Mouse (Mus musculus) heart, adult 2 months (tissue): ENCODE measurements at regions not wholly inside any gene's neighbourhood (a gene's known extent, or its start where the extent isn't known, plus 50 kb on each side); places are given as distances from the start of the nearest gene placed in this dataset.
A peak's percentile ranks its signal among the peaks of the same experiment; 100 is the strongest.

Experiments
- DNase-seq, 2 experiments: peaks; one replicate each; pipeline ENCODE4 v3.0.0; 2021
- H3K27ac ChIP-seq: fragments of 200-600 bp; 2 replicates; pipeline ENCODE4 v1.8.1; 2022
- H3K27me3 ChIP-seq: fragments of 200-500 bp; 2 replicates; pipeline ENCODE4 v1.6.1; 2012; ENCODE audit warnings: mild to moderate bottlenecking, low read length, inconsistent platforms, mixed read lengths; ENCODE audit not compliant: control insufficient read depth, insufficient read depth
- H3K36me3 ChIP-seq: fragments of 200-500 bp; 2 replicates; pipeline ENCODE4 v1.6.1; 2012; ENCODE audit warnings: low read length, inconsistent platforms; ENCODE audit not compliant: control insufficient read depth, insufficient read depth
- H3K4me1 ChIP-seq: fragments of 200-500 bp; 2 replicates; pipeline ENCODE4 v1.6.1; 2011; ENCODE audit warnings: low read length; ENCODE audit not compliant: control insufficient read depth, insufficient read depth
- H3K4me3 ChIP-seq: fragments of 200-600 bp; 2 replicates; pipeline ENCODE4 v1.8.1; 2022
- H3K79me2 ChIP-seq: fragments of 200-500 bp; replicated peaks from 2 replicates; pipeline ENCODE4 v1.6.1; 2012; ENCODE audit warnings: mild to moderate bottlenecking, inconsistent platforms, low read length, moderate library complexity, mixed read lengths; ENCODE audit not compliant: control insufficient read depth, insufficient read depth
- H3K9ac ChIP-seq: fragments of 200-500 bp; 2 replicates; pipeline ENCODE4 v1.6.1; 2012; ENCODE audit warnings: low read depth, mild to moderate bottlenecking, control low read depth, inconsistent platforms, low read length, mixed read lengths
- CTCF ChIP-seq: fragments of 200-600 bp; IDR thresholded peaks from 2 replicates; pipeline ENCODE4 v1.8.1; 2022; ENCODE audit warnings: antibody characterized with exemption, mild to moderate bottlenecking, moderate library complexity
- EP300 ChIP-seq: fragments of 200-500 bp; IDR thresholded peaks from 2 replicates; pipeline ENCODE4 v1.6.1; 2011; ENCODE audit warnings: low read depth, low read length, control low read depth; ENCODE audit not compliant: insufficient read depth
- POLR2A ChIP-seq: fragments of 200-500 bp; IDR thresholded peaks from 2 replicates; pipeline ENCODE4 v1.6.1; 2011; ENCODE audit warnings: mild to moderate bottlenecking, low read depth, low read length, control low read depth; ENCODE audit not compliant: insufficient read depth
- WGBS: fragments of 180-500 bp; shearing (Covaris S2); methylation state at CpG from one replicate; pipeline ENCODE4 v1.1.7; 2018; 5-methylcytosine and 5-hydroxymethylcytosine counted together
- intact Hi-C: fragments of 180-260 bp; cut with DNase I; formaldehyde crosslinking; loops from one replicate; pipeline ENCODE4 v1.15.1; 2025

DNA sequence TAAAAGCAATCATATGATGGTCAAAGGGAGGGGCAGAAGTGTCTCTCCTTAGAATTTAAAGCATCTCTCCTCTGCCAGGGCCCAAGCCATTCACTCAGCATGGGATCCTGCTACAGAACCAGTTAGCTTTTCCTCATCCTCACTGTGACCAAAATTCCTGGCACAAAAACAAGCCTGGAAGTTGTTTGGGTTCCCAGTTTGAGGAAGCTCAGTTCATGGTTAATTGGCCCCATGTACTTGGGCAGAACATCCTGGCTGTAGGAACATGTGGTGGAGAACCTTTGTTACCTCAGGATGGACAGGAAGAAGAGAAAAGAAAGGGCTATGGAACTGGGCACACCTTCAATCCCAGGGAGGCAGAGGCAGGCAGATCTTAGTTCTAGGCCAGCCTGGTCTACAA is 52.4 kb upstream of the Mfge8 start:
- H3K27me3 ChIP-seq = no peaks in the 10 kb centered on the region
- intact Hi-C loops = no loop called here
- H3K4me1 ChIP-seq = peaks cover 15% of the 10 kb centered on the region
- no peaks in the 10 kb centered on the region for H3K79me2 ChIP-seq
- no peaks in the 10 kb centered on the region for H3K36me3 ChIP-seq
- no peak for TF ChIP-seq POLR2A
- TF ChIP-seq EP300 = no peak
- no peak for TF ChIP-seq CTCF
- DNase-seq = no peak
- H3K4me3 ChIP-seq = no peak overlapping the region
- no peak overlapping the region for H3K9ac ChIP-seq
- no peak overlapping the region; the same call in 1 of the 2 replicates for H3K27ac ChIP-seq

DNA sequence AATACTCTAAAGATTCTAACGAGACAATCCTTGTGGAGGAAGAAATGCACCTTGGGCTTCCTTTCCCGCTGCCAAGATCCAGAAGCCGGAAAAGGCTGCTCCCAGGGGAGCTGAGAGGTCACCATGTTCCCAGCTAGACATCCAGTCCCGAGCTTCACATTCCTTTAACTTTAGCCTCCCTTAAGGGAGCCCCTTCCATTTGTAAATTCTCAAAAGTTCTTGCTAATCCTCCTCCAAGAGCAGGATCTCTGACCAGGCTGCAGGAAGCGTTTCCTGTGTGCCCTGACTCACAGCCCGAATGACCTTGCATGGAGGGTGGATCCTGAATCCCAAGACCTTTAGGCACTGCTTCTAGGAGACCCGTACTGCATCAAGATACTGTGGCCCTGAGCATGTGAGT is 53.5 kb upstream of the Mfge8 start:
- peaks cover 15% of the 10 kb centered on the region for H3K4me1 ChIP-seq
- TF ChIP-seq CTCF = no peak
- TF ChIP-seq EP300 = no peak
- no peak for TF ChIP-seq POLR2A
- peak overlapping the region; percentile 72 for H3K27ac ChIP-seq
- no peaks in the 10 kb centered on the region for H3K27me3 ChIP-seq
- WGBS = 27% methylated on average over 7 of the region's 7 CpGs
- H3K9ac ChIP-seq = no peak overlapping the region
- H3K36me3 ChIP-seq = no peaks in the 10 kb centered on the region
- peak; percentile 61 to 76 for DNase-seq
- H3K79me2 ChIP-seq = no peaks in the 10 kb centered on the region
- intact Hi-C loops = no loop called here
- no peak overlapping the region for H3K4me3 ChIP-seq

DNA sequence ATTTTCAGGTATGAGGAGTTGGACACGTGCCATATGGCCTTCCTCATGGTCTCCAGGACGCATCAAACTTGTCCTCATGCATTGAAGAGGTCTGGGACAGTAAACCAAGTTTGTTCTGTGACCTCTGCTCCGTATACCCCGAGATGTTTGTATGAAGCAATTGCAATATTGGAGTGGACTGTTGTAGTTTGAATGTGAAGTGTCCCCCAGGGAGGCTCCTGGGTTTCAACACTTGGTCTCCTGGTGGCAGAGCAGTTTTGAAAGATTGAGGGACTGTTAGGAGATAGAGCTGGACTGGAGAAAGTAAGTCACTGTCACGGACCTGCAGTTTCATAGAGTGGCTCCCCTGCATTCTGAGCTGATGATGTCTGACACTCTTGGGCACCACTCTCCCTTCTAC is 54.6 kb upstream of the Mfge8 start:
- Histone ChIP-seq H3K27ac (peak overlapping the region; percentile 72), H3K4me1 (peaks cover 15% of the 10 kb centered on the region), H3K79me2 (no peaks in the 10 kb centered on the region), H3K36me3 (no peaks in the 10 kb centered on the region), H3K27me3 (no peaks in the 10 kb centered on the region), H3K9ac (no peak overlapping the region), H3K4me3 (no peak overlapping the region)
- 84% methylated on average over 5 of the region's 5 CpGs for WGBS
- TF ChIP-seq POLR2A (no peak), CTCF (no peak), EP300 (no peak)
- no peak for DNase-seq
- intact Hi-C loops = no loop called here

DNA sequence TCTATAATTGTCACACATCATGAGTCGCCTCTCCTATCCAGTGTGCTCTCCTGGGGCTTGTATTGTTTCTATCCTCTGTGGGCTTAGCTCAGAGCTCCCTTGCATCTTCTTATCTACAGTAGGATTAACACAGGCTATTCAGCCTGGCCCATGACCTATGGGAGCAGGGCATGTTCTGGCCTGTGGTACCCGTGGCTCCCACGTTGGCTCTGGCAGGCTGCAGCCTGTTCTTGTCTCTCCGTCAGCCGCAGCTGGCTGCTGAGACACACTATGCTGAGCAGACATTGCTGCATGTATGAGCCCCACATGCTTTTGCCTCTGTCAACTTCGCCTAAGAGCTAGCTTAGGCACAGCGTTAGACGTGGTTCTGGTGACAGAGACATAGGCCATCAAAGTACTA is 58.3 kb upstream of the Mfge8 start:
- H3K27me3 ChIP-seq = no peaks in the 10 kb centered on the region
- H3K27ac ChIP-seq = no peak overlapping the region
- intact Hi-C loops = no loop called here
- H3K9ac ChIP-seq = no peak overlapping the region
- no peaks in the 10 kb centered on the region for H3K79me2 ChIP-seq
- WGBS = 61% methylated on average over 8 of the region's 8 CpGs
- no peak for DNase-seq
- H3K36me3 ChIP-seq = no peaks in the 10 kb centered on the region
- peaks cover 10% of the 10 kb centered on the region for H3K4me1 ChIP-seq
- TF ChIP-seq EP300 (no peak), CTCF (no peak), POLR2A (no peak)
- H3K4me3 ChIP-seq = no peak overlapping the region

DNA sequence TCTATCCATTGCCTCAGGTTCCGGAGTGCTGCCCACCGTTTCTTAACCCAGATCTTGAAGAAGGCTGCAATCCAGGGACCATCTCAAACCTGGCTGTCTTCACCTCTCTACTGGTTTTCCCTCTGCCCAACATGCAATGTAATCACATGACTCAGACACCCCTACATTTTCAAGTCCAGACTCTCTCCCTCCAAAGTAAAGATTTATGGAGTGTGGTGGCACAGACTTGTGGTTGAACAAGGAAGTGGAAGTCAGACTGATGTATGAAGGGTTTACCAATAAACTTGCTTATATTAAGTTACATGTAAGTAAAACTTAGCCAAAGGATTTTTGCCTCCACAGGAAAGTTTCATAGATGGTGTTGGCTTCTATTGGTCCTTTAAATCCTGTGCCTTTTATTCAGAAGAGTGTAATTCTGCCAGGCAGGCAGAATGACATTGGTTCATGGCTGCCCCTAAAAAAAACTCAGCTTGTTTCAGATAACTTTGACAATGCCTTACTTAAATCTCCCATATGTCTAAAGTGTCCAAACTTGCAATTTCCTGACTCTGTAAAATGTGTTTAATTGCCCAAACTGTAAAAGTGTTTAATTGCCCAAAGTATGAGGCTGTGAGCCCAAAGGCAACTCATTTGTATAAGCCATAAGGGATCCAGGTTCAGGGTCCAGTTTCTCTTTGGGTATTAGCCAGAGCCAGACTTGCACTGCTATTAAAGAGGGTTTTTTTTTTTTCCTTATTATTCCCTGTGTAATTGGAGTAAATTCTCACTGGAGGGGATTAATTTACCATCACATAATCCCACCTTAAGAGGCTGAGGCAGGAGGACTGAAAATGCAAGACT is 61.7 kb upstream of the Mfge8 start:
- DNase-seq = no peak
- no peaks in the 10 kb centered on the region for H3K36me3 ChIP-seq
- H3K9ac ChIP-seq = no peak overlapping the region
- TF ChIP-seq POLR2A (no peak), CTCF (peak; percentile 16; the same call in 1 of the 2 replicates)
- H3K27ac ChIP-seq = no peak overlapping the region
- intact Hi-C loops = no loop called here
- no peaks in the 10 kb centered on the region; the same call in 1 of the 2 replicates for H3K4me1 ChIP-seq
- WGBS = 94% methylated on average over 2 of the region's 2 CpGs
- no peaks in the 10 kb centered on the region for H3K27me3 ChIP-seq
- H3K4me3 ChIP-seq = no peak overlapping the region
- no peaks in the 10 kb centered on the region for H3K79me2 ChIP-seq

DNA sequence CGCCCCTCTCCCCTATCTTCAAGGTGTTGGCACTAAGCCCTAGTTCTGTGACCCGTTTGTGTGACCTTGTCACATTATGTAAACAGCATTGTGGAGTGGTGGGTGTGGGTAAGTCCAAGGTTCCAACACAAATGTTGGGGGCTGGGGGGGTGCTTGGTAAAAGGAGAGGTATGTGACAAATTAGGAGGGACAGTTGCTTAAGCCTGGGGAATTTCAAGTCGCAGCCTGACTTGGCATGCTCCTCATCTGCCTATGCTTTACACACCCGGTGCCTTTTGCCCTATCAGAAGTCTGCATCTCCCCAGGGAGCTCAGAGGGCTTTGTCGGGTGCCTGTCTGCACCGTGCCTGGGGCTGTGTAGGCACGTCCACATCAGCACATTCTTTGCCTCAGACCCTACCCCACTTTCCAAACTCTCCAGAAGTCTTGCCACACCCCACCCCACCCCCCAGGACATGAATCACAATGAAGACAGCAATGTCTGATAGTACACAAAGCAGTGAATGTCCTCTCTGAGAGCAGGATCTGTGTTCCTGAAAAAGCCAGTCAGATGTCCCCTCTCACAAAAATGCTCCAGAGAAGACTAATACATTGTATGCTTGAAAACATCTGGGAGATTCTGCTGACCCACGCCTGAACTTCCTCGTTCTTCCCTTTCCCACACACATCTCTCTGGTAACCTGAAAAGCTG is 61.6 kb upstream of the Abhd2 start:
- no peaks in the 10 kb centered on the region for H3K79me2 ChIP-seq
- H3K36me3 ChIP-seq = no peaks in the 10 kb centered on the region
- no peak overlapping the region for H3K27ac ChIP-seq
- WGBS = 9% methylated on average over 9 of the region's 9 CpGs
- intact Hi-C loops = no loop called here
- no peak overlapping the region; the same call in 1 of the 2 replicates for H3K9ac ChIP-seq
- TF ChIP-seq CTCF (no peak), POLR2A (no peak), EP300 (no peak)
- no peak for DNase-seq
- no peaks in the 10 kb centered on the region for H3K27me3 ChIP-seq
- no peak overlapping the region for H3K4me3 ChIP-seq
- H3K4me1 ChIP-seq = no peaks in the 10 kb centered on the region; the same call in 1 of the 2 replicates
